Mouse (Mus musculus) heart, embryonic 14.5 days (tissue): Measurements from ENCODE around the gene Plxnd1. TPM values are rescaled to one million over a fixed set of nuclear protein-coding genes. Genes with fewer than 3 reads are reported as not detected.

Source experiments
- ATAC-seq: fragments of 200-750 bp; cut with Nextera tagmentation; 2 replicates; pipeline ENCODE4 v1.8.0; 2017; ENCODE audit warnings: low read depth, moderate TSS enrichment; ENCODE audit not compliant: insufficient number of reproducible peaks, insufficient read depth, low FRiP score
- H3K27ac ChIP-seq, 2 experiments: fragments of 200-500 bp in 1 of 2; fragments of 300-500 bp in 1 of 2; sonication (generic) in 1 of 2; replicated peaks in 1 of 2; 2 replicates each; pipeline ENCODE4 v1.5.1; 2012 to 2014; ENCODE audit warnings: low read depth in 2 of 2, low read length in 2 of 2, control low read depth in 1 of 2, mild to moderate bottlenecking in 1 of 2, mixed read lengths in 1 of 2; ENCODE audit not compliant: control insufficient read depth in 1 of 2, insufficient read depth in 1 of 2
- H3K27me3 ChIP-seq: fragments of 300-500 bp; sonication (generic); 2 replicates; pipeline ENCODE4 v1.6.1; 2014; ENCODE audit warnings: mild to moderate bottlenecking, low read length, control low read depth; ENCODE audit not compliant: control insufficient read depth, insufficient read depth
- H3K36me3 ChIP-seq: fragments of 300-500 bp; sonication (generic); 2 replicates; pipeline ENCODE4 v1.6.1; 2014; ENCODE audit warnings: mild to moderate bottlenecking, control low read depth, low read length, mixed read lengths; ENCODE audit not compliant: control insufficient read depth, insufficient read depth
- H3K4me1 ChIP-seq, 2 experiments: fragments of 200-500 bp in 1 of 2; fragments of 300-500 bp in 1 of 2; sonication (generic) in 1 of 2; 2 replicates each; pipeline ENCODE4 v1.6.1; 2012 to 2014; ENCODE audit warnings: low read length in 2 of 2, control low read depth in 1 of 2, mixed read lengths in 1 of 2; ENCODE audit not compliant: control insufficient read depth in 2 of 2, insufficient read depth in 2 of 2
- H3K4me2 ChIP-seq: fragments of 300-500 bp; sonication (generic); 2 replicates; pipeline ENCODE4 v1.6.1; 2014; ENCODE audit warnings: mild to moderate bottlenecking, low read length
- H3K4me3 ChIP-seq, 2 experiments: fragments of 200-500 bp in 1 of 2; fragments of 300-500 bp in 1 of 2; sonication (generic) in 1 of 2; 2 replicates each; pipeline ENCODE4 v1.5.1; 2012 to 2014; ENCODE audit warnings: low read length in 2 of 2, mild to moderate bottlenecking in 2 of 2, control low read depth in 1 of 2, low read depth in 1 of 2, moderate library complexity in 1 of 2; ENCODE audit not compliant: control insufficient read depth in 1 of 2, insufficient read depth in 1 of 2
- H3K9ac ChIP-seq: fragments of 300-500 bp; sonication (generic); 2 replicates; pipeline ENCODE4 v1.6.1; 2014; ENCODE audit warnings: mild to moderate bottlenecking, low read length
- H3K9me3 ChIP-seq: fragments of 300-500 bp; sonication (generic); 2 replicates; pipeline ENCODE4 v1.6.1; 2016; ENCODE audit warnings: low read length, control low read depth; ENCODE audit not compliant: control insufficient read depth
- WGBS: fragments of 180-500 bp; shearing (Covaris S2); extraction: QIAGEN DNeasy Blood & Tissue Kit; methylation state at CpG from one replicate; pipeline ENCODE4 v1.1.7; 2014; 5-methylcytosine and 5-hydroxymethylcytosine counted together
- polyA plus RNA-seq: library from polyadenylated mRNA; unstranded; fragments of >200 nt; fragmentation: Nextera tagmentation; extraction: Ambion mirVana; gene quantifications from 2 replicates; pipeline ENCODE4 v1.2.1, GENCODE M21; 2014

The Plxnd1 gene
- polyA plus RNA-seq, 1 experiment from 2014 or later, result 58.8 TPM

DNA sequence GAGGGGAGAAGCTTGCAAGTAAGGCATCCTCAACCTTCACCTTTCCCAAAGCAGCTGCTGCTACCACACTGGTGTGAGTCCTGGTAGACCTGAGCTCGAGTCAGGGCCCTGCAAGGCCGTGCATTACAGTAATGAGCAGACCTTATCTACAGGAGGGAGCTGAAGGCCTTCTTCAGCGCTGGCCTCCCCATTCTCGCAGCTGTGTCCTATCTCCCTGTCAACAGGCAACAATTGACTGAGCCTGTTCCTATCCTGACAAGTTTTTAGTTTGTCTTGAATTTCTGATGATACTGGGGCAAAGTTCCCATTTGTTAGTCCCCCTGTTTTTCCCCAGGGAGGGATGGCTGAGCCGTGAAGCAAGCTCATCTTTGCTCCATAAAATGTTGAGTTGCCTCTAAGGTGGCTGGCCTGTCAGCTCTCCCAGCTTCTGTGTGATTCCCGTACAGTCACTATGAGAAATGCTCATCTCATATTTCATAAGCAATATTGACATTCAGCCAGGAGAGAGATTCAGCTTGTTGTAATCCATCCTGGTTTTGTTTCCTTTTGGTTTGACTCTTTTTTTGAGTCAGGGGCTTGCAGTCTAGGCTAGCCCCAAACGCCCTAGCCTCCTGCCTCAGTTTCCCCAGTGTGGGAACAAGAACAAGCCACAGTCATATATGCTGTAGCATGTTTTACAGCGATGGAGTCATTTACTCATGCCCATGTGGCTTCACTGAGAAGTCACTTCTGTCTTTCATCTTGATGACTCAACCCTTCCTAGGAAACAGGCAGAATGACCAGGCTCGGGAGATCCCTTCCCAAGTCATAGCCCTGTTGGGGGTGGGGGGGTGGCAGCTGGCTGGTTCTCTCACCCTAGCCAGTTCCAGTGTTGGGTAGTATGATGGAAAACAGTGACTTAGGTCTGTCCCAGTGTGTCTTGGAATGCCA is 51.0 kb downstream of the Plxnd1 start:
- H3K36me3 ChIP-seq, result no peaks in the 10 kb centered on the region
- H3K9me3 ChIP-seq, result no peaks in the 10 kb centered on the region
- H3K27ac ChIP-seq, result no peak overlapping the region
- ATAC-seq, result no peak
- no peak overlapping the region for H3K9ac ChIP-seq
- H3K4me1 ChIP-seq, result peaks cover 27 to 29% of the 10 kb centered on the region in 2 experiments
- no peaks in the 10 kb centered on the region for H3K27me3 ChIP-seq
- no peak overlapping the region for H3K4me3 ChIP-seq
- WGBS, result 45% methylated on average over 9 of the region's 9 CpGs
- H3K4me2 ChIP-seq, result no peak overlapping the region

DNA sequence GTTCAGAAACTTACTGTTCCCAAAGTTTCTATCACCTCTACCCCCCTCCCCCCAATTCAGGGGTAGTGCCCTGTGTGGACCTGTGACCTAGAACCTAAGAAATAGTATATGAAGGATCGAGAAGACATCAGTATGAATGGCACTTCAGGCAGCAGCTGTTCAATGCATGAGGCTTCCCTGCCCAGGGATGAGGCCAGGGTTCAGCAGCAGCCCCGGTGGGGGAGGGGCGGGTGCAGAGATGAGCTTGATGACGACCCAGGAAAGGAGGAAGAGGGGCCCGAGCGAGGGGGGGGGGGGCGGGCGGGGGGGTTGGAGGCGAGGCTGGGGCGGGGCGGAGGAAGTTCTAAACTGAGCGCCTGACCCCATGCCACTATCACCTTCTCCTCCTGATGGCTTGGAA is 53.7 kb downstream of the Plxnd1 start:
- Histone ChIP-seq H3K4me1 (peaks cover 18 to 20% of the 10 kb centered on the region in 2 experiments), H3K9me3 (peaks cover 6% of the 10 kb centered on the region; the same call in 1 of the 2 replicates), H3K9ac (no peak overlapping the region), H3K4me3 (no peak overlapping the region), H3K4me2 (no peak overlapping the region), H3K36me3 (no peaks in the 10 kb centered on the region), H3K27me3 (no peaks in the 10 kb centered on the region), H3K27ac (no peak overlapping the region)
- WGBS, result under 1% methylated on average over 7 of the region's 12 CpGs
- no peak for ATAC-seq

DNA sequence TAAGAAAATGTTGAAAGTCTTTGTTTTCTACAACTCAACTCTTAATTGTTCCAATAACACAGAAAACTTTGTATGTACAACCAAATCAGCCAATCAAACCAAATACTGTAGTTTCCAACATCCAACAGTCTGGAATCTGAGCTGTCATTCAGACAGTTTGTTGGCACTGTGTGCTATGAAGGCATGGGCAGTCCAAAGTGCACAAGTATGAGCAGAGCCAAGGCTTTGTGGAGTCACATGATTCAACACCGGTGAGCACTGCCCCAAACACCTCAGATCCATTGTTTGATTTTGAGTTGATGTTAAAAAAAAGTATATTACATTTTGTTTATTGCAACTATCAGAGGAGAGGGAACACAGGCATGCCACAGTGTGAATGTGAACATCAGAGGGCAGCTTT is 54.2 kb downstream of the Plxnd1 start:
- no peak for ATAC-seq
- H3K4me1 ChIP-seq, result peaks cover 16% of the 10 kb centered on the region in 2 experiments
- 80% methylated on average over 1 of the region's 1 CpGs for WGBS

DNA sequence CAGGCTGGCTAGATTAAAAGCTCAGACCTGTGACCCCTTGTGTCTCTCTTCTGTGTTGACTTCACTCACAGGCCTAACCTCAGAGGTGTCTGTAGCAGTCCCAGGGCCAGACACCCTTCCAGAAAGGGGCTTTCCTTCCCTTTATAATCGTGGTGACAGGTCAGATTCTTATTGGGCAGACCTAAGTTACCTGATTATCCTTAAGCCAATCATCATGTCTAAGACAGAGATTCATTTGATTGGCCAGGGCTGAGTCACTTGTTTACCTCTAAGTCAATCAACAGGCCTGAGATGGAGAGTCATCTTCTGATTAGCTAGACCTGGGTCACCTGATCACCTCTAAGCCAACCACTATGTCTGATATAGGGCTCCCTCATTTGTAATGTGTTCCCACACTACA is 56.0 kb downstream of the Plxnd1 start:
- H3K27me3 ChIP-seq, result no peaks in the 10 kb centered on the region
- 60% methylated on average over 1 of the region's 1 CpGs for WGBS
- H3K9ac ChIP-seq, result no peak overlapping the region
- no peak overlapping the region for H3K4me3 ChIP-seq
- H3K27ac ChIP-seq, result no peak overlapping the region
- H3K36me3 ChIP-seq, result no peaks in the 10 kb centered on the region
- ATAC-seq, result no peak
- peaks cover 6% of the 10 kb centered on the region; the same call in 1 of the 2 replicates for H3K9me3 ChIP-seq
- no peak overlapping the region for H3K4me2 ChIP-seq
- peaks cover 10 to 16% of the 10 kb centered on the region in 2 experiments for H3K4me1 ChIP-seq

More for the DNA sequence above, 54.2 kb downstream of the Plxnd1 start:
- no peak overlapping the region for H3K27ac ChIP-seq
- H3K4me2 ChIP-seq, result no peak overlapping the region
- peaks cover 6% of the 10 kb centered on the region; the same call in 1 of the 2 replicates for H3K9me3 ChIP-seq
- H3K9ac ChIP-seq, result no peak overlapping the region
- no peak overlapping the region for H3K4me3 ChIP-seq
- no peaks in the 10 kb centered on the region for H3K36me3 ChIP-seq
- no peaks in the 10 kb centered on the region for H3K27me3 ChIP-seq

DNA sequence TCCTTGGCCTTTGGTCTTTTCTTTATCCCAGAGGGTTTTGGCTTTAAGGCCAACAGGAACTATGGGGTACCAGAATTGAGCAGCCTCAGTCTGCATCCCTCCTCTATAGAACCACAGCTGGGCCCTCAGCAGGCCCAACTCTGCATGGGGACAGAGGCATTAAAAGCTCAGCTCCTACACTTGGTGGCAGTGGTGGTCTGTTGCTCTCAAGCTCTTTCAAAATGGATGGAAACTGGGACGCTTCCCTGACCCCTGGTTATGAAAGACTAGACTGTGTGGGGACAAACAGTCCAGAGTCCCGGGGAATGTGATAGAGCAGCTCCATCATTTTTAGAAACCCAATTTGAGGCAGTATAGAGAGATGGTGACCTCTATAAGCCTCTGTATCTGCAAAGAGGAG is 56.8 kb downstream of the Plxnd1 start:
- Histone ChIP-seq H3K9me3 (peaks cover 6% of the 10 kb centered on the region; the same call in 1 of the 2 replicates), H3K9ac (no peak overlapping the region), H3K27ac (no peak overlapping the region), H3K4me1 (peaks cover 3 to 13% of the 10 kb centered on the region in 2 experiments), H3K36me3 (no peaks in the 10 kb centered on the region), H3K4me2 (no peak overlapping the region), H3K27me3 (no peaks in the 10 kb centered on the region), H3K4me3 (no peak overlapping the region)
- whole genome bisulfite sequencing, result 94% methylated on average over 2 of the region's 2 CpGs
- ATAC-seq, result no peak

DNA sequence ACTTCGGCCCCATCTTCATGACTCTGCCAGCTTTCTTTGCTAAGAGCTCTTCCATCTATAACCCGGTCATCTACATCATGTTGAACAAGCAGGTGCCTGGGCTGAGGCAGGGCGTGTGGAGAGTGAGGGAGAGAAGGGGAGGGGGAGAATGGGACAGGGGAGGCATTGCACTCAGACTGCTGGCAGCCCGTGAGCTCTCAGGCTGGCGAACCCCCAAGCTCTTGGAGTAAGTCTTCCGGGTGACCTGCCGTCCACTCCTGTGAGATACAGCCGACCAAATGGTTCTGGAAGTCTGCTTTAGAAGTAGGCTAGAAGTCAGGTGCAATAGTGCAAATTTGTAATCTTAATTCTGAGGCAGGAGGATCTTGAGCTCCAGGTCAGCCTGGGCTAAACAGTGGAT is 59.3 kb downstream of the Plxnd1 start:
- no peaks in the 10 kb centered on the region for H3K27me3 ChIP-seq
- H3K9ac ChIP-seq, result no peak overlapping the region
- peaks cover 6% of the 10 kb centered on the region; the same call in 1 of the 2 replicates for H3K9me3 ChIP-seq
- H3K4me2 ChIP-seq, result no peak overlapping the region
- peaks cover 0 to under 1% of the 10 kb centered on the region in 2 experiments; a peak in 1 of 4 replicates for H3K4me1 ChIP-seq
- ATAC-seq, result no peak
- no peaks in the 10 kb centered on the region for H3K36me3 ChIP-seq
- 78% methylated on average over 8 of the region's 8 CpGs for WGBS
- no peak overlapping the region for H3K4me3 ChIP-seq
- H3K27ac ChIP-seq, result no peak overlapping the region

DNA sequence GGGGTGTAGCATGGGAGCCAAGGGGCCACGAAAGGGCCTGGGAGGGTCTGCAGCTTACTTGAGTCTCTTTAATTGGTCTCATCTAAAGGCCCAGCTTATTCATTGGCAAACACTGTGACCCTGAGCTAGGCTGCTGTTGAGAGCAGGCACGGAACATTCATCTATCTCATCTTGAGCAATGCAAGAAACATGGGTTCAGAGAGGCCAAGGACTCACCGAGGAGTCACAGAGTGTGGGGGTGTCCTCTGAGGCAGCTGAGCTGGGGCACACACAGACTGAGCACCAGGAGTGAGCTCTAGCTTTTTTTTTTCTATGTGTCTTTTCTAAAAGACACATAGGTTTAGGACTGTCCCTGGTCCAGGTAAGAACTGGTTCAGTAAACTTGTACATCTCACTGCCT is 62.4 kb downstream of the Plxnd1 start:
- Histone ChIP-seq H3K36me3 (no peaks in the 10 kb centered on the region), H3K9me3 (no peaks in the 10 kb centered on the region), H3K4me3 (no peak overlapping the region), H3K4me1 (peaks cover 6% of the 10 kb centered on the region in 2 experiments; a peak in 2 of 4 replicates), H3K4me2 (no peak overlapping the region), H3K27ac (no peak overlapping the region), H3K9ac (no peak overlapping the region), H3K27me3 (no peaks in the 10 kb centered on the region)
- ATAC-seq, result no peak
- WGBS, result 89% methylated on average over 3 of the region's 3 CpGs
